Mouse (Mus musculus) CD8-positive naive resting alpha-beta T cell, adult 57 days (primary cell): ENCODE measurements around the gene Rab40c. TPM values are rescaled to one million over a fixed set of nuclear protein-coding genes. Genes with fewer than 3 reads are reported as not detected.

Experiments
- total RNA-seq: library from RNA; stranded (reverse); gene quantifications from one replicate; pipeline ENCODE4 v1.2.4, GENCODE M21; 2023

Rab40c gene
- total RNA-seq: 23.6 TPM

GRCm38 (mm10) chr17:25919144-25919785, at the start of gene Rab40c:
Rab40c (minus strand) TSS chr17:25919727.

DNA sequence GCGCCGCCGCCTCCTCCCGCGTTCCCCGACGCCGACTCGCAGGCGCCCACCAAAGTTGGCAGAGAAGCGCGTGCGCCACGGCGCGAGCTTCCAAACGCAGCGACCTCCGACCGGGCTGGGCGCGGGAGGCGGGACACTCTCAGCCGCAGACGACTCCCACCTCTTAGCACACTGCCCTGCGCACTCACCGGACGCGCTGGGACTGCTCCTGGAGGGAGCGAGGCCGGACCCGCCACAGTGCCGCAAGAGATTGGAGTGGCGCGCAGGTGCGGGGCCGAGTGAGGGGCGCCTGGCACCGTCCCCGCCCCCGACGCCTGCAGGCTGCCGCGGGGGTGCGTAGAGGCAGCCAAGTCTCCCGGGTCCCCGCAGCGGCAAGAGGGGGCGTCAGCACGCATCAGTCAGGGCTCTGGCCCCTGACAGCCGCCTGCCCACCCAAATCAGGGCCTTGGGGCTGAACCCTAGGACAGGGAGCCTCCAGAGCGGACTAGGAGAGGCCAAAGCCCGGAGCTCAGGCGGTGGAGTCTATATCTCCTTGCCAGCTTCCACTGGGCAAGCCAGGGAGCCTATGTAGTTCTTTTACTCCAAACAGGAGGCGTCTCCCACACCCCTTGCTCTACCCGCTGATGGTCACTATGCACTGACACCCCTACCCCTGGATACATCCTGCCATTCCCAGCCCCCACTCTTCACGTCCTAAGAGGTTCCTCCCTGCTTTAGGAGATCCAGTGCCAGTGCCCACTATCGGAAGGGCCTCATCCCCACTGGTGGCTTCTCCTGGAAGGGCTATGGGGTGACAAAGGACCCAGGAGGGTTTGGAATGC, 32.5 kb upstream of the Rab40c start, which contains the start of gene A930017K11Rik:
A930017K11Rik (minus strand) TSS at position 763 of the 821 bp plus-strand sequence.

DNA sequence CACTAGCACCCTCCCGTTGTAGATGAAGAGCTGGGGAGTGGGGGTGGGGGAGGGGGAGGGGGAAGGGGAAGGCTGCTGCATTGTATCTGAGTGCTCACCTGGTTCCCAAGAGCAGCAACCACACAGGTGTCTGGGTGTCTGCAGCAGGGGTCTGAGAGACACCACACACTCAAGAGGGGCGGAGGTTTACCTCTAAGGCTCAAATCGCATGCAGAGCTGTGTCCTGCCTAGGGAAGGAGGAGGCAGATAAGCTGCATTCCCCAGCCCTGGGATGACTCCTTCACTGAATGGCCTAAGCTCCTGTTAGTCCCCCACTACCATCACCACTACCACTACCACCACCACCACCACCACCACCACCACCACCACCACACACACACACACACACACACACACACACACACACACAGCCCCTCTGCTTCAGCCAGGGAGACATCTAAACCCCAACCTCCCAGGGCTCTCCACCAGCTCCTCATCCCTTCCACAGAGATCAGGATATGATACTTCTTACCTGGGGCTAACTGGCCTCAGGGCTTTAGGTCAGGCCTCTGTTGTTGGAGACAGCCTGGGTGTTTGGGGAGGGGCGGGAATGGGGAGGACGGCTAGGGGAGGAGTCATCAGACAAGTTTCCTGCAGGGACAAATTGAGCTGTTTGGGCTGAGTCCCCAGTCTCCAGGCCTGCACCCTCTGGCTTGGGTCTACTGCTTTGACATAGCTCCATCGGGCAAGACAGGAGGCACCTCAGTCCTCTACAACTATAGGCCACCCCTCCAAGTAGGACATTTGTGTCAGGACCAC, 25.0 kb upstream of the Rab40c start, which contains the start of the genes Pigq and Nhlrc4:
Pigq (minus strand) TSS at position 571 of the 798 bp plus-strand sequence.
Nhlrc4 (minus strand) TSS at position 596 of the 798 bp plus-strand sequence.

GRCm38 (mm10) chr17:25880196-25880910, 39.2 kb downstream of the Rab40c start, which contains the start of gene Wfikkn1:
Wfikkn1 (minus strand) TSS chr17:25880858.

DNA sequence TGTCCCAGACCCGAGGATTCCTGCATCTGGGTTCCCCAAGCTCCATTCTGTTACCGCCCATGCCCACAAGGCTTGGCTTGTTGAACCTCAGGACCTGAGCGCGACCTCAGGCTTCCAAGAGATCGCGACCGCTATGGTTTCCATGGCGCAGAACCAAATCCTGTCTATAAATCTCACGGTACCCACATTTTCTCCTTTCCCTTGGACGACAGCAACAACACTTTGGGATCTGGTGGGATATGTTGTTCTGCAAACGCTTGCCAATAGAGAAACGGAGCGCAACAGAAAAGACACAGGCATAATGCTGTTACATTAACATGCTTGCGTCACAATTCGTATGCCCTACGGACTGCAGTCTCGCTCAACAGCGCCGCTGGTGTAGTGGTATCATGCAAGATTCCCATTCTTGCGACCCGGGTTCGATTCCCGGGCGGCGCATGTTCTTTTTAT, 44.8 kb downstream of the Rab40c start, which contains the start of gene Mettl26:
Mettl26 (plus strand) TSS at position 354 of the 450 bp plus-strand sequence.

GRCm38 (mm10) chr17:25868601-25869191, 50.8 kb downstream of the Rab40c start, which contains the start of gene Mcrip2:
Mcrip2 (minus strand) TSS chr17:25868764.

DNA sequence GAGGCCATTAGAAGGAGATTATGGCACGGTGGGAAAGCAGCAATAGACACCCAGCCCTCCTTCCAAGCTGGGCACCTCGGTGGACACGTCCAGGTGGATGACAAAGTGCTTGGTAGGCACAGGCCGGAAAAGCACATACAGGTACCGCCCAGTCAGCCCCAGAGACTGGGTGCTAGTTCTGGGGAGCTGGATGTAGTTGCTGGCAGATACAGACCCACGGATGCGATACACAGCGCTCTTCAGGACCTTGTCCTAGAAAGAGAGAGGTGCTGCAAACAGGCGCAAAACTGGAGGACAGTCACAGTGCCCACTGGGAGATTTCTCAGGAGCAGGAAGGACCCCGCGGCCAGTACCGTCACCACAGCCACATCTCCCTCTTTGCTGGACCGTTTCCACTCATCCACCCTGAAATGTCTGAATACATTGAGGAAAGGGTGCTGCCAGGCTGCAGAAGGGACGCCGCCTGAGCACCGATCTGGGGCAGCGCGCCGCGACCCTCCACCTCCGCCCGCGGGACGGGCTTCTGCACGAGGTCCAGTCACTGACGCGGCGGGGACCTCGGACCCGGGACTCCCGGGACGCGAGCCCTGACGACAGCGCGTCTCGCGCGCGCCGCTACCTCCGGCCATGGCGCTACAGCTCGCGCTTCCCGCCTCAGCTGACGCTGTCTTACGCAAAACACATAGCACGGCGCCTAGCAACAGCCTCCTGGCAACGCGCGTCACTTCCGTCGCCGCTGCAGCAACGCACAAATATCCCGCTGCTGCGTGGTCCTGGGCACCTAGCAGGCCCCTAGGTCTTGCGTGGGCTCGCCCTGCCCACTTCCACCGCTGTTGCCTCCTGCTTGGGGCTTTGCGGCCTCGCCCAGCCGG, 58.5 kb downstream of the Rab40c start, which contains the start of gene Wdr90:
Wdr90 (minus strand) TSS at position 670 of the 872 bp plus-strand sequence.

GRCm38 (mm10) chr17:25844396-25844901, 75.1 kb downstream of the Rab40c start, which contains the start of gene Rhot2:
Rhot2 (minus strand) TSS chr17:25844851.

DNA sequence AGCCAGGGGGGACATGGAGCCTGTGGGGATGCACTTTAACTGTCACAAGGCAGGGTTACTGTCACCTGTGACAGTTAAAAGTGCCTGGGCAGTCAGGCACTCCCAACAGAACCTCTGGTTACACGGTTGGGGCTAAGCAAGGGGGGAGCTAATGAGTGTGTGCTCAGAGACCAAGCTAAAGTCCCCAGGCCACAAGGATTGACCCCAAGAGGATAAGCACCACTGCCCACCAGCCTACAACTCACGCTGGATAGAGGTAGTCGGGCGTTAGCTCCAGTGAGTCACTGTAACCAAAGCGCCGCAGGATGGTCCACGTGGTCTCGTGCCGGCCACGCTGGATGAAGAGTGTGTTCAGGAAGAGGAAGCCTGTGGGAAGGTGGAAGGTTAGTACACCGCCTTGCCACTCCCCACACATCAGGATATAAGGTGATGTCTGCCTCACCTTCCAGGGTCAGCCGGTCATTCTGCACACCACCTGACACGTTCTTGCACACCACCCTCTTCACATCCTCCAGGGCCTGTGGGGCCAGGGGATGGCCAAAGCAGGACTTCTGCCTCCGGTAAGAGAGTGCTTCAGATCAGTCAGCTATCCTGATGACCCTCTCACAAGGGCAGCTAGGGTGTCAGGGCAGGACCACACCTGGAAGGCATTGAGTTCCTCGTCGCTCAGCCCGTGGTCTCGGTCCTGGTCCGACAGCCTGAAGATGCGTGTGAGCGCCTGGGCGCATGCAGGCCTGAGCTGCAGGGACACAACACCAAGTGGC, 78.2 kb downstream of the Rab40c start, which contains the start of gene Gm20683:
Gm20683 (minus strand) TSS at position 647 of the 764 bp plus-strand sequence.

GRCm38 (mm10) chr17:25837076-25837410, 82.5 kb downstream of the Rab40c start, which contains the start of gene Rhbdl1:
Rhbdl1 (minus strand) TSS chr17:25837295.

GRCm38 (mm10) chr17:25833291-25833663, 86.2 kb downstream of the Rab40c start, which contains the start of gene Stub1:
Stub1 (minus strand) TSS chr17:25833404.

Other genes with a start within 250 kb of the Rab40c start
- gene Gng13, start 202.6 kb downstream of the Rab40c start, total RNA-seq: not detected
- 10.9 TPM for gene Chtf18, start 192.3 kb downstream of the Rab40c start, total RNA-seq
- 4.2 TPM for gene Rpusd1, start 192.1 kb downstream of the Rab40c start, total RNA-seq
- gene Mslnl, start 183.7 kb downstream of the Rab40c start, total RNA-seq: not detected
- gene Msln, start 165.3 kb downstream of the Rab40c start, total RNA-seq: not detected
- 26.5 TPM for gene Narfl, start 146.0 kb downstream of the Rab40c start, total RNA-seq
- gene Haghl, start 134.1 kb downstream of the Rab40c start, total RNA-seq: 21.2 TPM
- gene Ccdc78, start 133.1 kb downstream of the Rab40c start, total RNA-seq: not detected
- 44.7 TPM for gene Fam173a, start 126.8 kb downstream of the Rab40c start, total RNA-seq
- not detected for gene AC134908.4, start 124.1 kb downstream of the Rab40c start, total RNA-seq
- 22.7 TPM for gene Metrn, start 122.6 kb downstream of the Rab40c start, total RNA-seq
- gene Fbxl16, start 110.6 kb downstream of the Rab40c start, total RNA-seq: not detected
- gene Wdr24, start 96.1 kb downstream of the Rab40c start, total RNA-seq: 22.7 TPM
- gene Jmjd8, start 90.9 kb downstream of the Rab40c start, total RNA-seq: 32.0 TPM
- 61.9 TPM for gene Stub1, start 86.3 kb downstream of the Rab40c start, total RNA-seq
- 7.2 TPM for gene Rhbdl1, start 82.4 kb downstream of the Rab40c start, total RNA-seq
- 9.9 TPM for gene Gm20683, start 78.0 kb downstream of the Rab40c start, total RNA-seq
- gene Rhot2, start 74.9 kb downstream of the Rab40c start, total RNA-seq: 72.3 TPM
- gene Wdr90, start 58.2 kb downstream of the Rab40c start, total RNA-seq: 28.9 TPM
- 8.2 TPM for gene Mcrip2, start 51.0 kb downstream of the Rab40c start, total RNA-seq
- 29.2 TPM for gene Mettl26, start 44.7 kb downstream of the Rab40c start, total RNA-seq
- 5.9 TPM for gene Wfikkn1, start 38.9 kb downstream of the Rab40c start, total RNA-seq
- 55.6 TPM for gene Pigq, start 25.2 kb upstream of the Rab40c start, total RNA-seq
- gene Nhlrc4, start 25.2 kb upstream of the Rab40c start, total RNA-seq: not detected
- not detected for gene A930017K11Rik, start 32.8 kb upstream of the Rab40c start, total RNA-seq
- 39.1 TPM for gene Capn15, start 66.1 kb upstream of the Rab40c start, total RNA-seq
- gene Rab11fip3, start 149.8 kb upstream of the Rab40c start, total RNA-seq: 13.4 TPM
- gene Decr2, start 170.6 kb upstream of the Rab40c start, total RNA-seq: 3.7 TPM
- gene Nme4, start 175.9 kb upstream of the Rab40c start, total RNA-seq: 3.5 TPM
- 20.9 TPM for gene Tmem8, start 193.6 kb upstream of the Rab40c start, total RNA-seq
- gene Mrpl28, start 203.8 kb upstream of the Rab40c start, total RNA-seq: 44.1 TPM
- gene Axin1, start 219.0 kb upstream of the Rab40c start, total RNA-seq: 114 TPM